ENCODE assay signal across 24 mouse cellular contexts in genomic region chr4:49676071-49676470, GRCm38 (mm10). TPM values are rescaled to one million over a fixed set of nuclear protein-coding genes. Genes with fewer than 3 reads are reported as not detected.
DNase-seq lines count a peak whose midpoint lies in the region; ATAC-seq and TF ChIP-seq lines count a peak whose summit lies in the region.
"Had no signal": no experiment of that assay in that cellular context is flagged by ENCODE, and none has a peak within 500 bp of the region (broad histone marks: within the 10 kb centered on the region; RNA-seq: fewer than 3 reads in every experiment).

No protein-coding gene starts in this region.

- no peak for TF ChIP-seq CTCF in lung, adult 2 months (IDR thresholded peaks at IDR 0.05; ENCODE audit: insufficient read depth, low read length)
- no peak for TF ChIP-seq CTCF in lung, postnatal 0 days (IDR thresholded peaks at IDR 0.05)

- TF ChIP-seq EP300 in lung, postnatal 0 days (IDR thresholded peaks at IDR 0.05) = peak; percentile 92

- H3K4me1 ChIP-seq in lung, adult 2 months (ENCODE audit: control insufficient read depth, insufficient read depth, low read length) = peaks cover 7% of the 10 kb centered on the region
- H3K4me1 ChIP-seq in lung, postnatal 0 days (ENCODE audit: insufficient read depth, low read depth, low read length) = no peaks in the 10 kb centered on the region
- no peaks in the 10 kb centered on the region for H3K4me1 ChIP-seq in forebrain, embryonic 13.5 days
- H3K4me1 ChIP-seq: embryonic facial prominence, embryonic 10.5 days; forebrain, embryonic 15.5 days had no signal

- no peak overlapping the region for H3K4me2 ChIP-seq in lung, postnatal 0 days (replicated peaks; ENCODE audit: low read depth, low read length)
- no peak overlapping the region for H3K4me2 ChIP-seq in forebrain, embryonic 13.5 days
- H3K4me2 ChIP-seq: forebrain, embryonic 15.5 days; heart, embryonic 13.5 days had no signal

- DNase-seq in NIH3T3 (ENCODE audit: low read depth) = peak; percentile 8
- DNase-seq in lung, adult 2 months = peak; percentile 52
- DNase-seq in lung, postnatal 0 days (ENCODE audit: low spot score) = peak; percentile 87
- DNase-seq in lung, postnatal 36 days = peak; percentile 84
- no peak for DNase-seq in MN1 (ENCODE audit: low spot score)
- no peak for DNase-seq in thymus, postnatal 14 days
- DNase-seq in layer of hippocampus, postnatal 36 days = no peak
- DNase-seq: adrenal gland, adult 2 months; adrenal gland, postnatal 25 days; cerebellum, adult 18-20 months; cerebellum, adult 9-11 months; cerebellum, postnatal 36 days; heart, adult 2 months; heart, postnatal 36 days had no signal

- peak overlapping the region; percentile 62 for H3K27ac ChIP-seq in lung, postnatal 0 days (ENCODE audit: low read length)
- H3K27ac ChIP-seq in forebrain, embryonic 13.5 days = no peak overlapping the region
- H3K27ac ChIP-seq: embryonic facial prominence, embryonic 10.5 days; forebrain, embryonic 15.5 days; heart, adult 2 months; heart, embryonic 13.5 days had no signal

- 54% methylated on average over 6 of the region's 6 CpGs for WGBS in lung, adult 2 months
- WGBS in lung, postnatal 0 days = 46% methylated on average over 6 of the region's 6 CpGs
- 93% methylated on average over 6 of the region's 6 CpGs for WGBS in forebrain, embryonic 13.5 days

- no peak overlapping the region for H3K4me3 ChIP-seq in lung, adult 2 months (replicated peaks; ENCODE audit: extremely low read depth, low read depth, low read length)
- H3K4me3 ChIP-seq in lung, postnatal 0 days (ENCODE audit: low read depth, low read length) = no peak overlapping the region
- H3K4me3 ChIP-seq in forebrain, embryonic 13.5 days = no peak overlapping the region
- H3K4me3 ChIP-seq: embryonic facial prominence, embryonic 10.5 days; forebrain, embryonic 15.5 days; heart, adult 2 months; heart, embryonic 13.5 days had no signal

- H3K27me3 ChIP-seq in lung, postnatal 0 days (replicated peaks; ENCODE audit: insufficient read depth, low read length) = no peaks in the 10 kb centered on the region
- no peaks in the 10 kb centered on the region for H3K27me3 ChIP-seq in forebrain, embryonic 13.5 days
- H3K27me3 ChIP-seq: forebrain, embryonic 15.5 days; heart, embryonic 13.5 days had no signal

- peak; percentile 88 for ATAC-seq in lung, postnatal 0 days
- no peak for ATAC-seq in forebrain, embryonic 13.5 days
- ATAC-seq: forebrain, embryonic 15.5 days; hindbrain, embryonic 16.5 days had no signal

- no peaks in the 10 kb centered on the region for H3K9me3 ChIP-seq in lung, postnatal 0 days (ENCODE audit: low read length)
- H3K9me3 ChIP-seq in forebrain, embryonic 13.5 days (replicated peaks) = no peaks in the 10 kb centered on the region
- H3K9me3 ChIP-seq: embryonic facial prominence, embryonic 10.5 days; forebrain, embryonic 15.5 days; heart, embryonic 13.5 days had no signal

- TF ChIP-seq POLR2A in lung, adult 2 months (IDR thresholded peaks at IDR 0.05; ENCODE audit: borderline replicate concordance, extremely low read depth, low read depth, low read length) = no peak

- H3K36me3 ChIP-seq in lung, postnatal 0 days (ENCODE audit: insufficient read depth, low read length) = no peaks in the 10 kb centered on the region
- H3K36me3 ChIP-seq in forebrain, embryonic 13.5 days (ENCODE audit: poor library complexity, severe bottlenecking) = no peaks in the 10 kb centered on the region
- H3K36me3 ChIP-seq: embryonic facial prominence, embryonic 10.5 days; forebrain, embryonic 15.5 days; heart, embryonic 13.5 days had no signal

- H3K9ac ChIP-seq in lung, postnatal 0 days (replicated peaks; ENCODE audit: low read depth) = no peak overlapping the region
- H3K9ac ChIP-seq in forebrain, embryonic 13.5 days = no peak overlapping the region
- H3K9ac ChIP-seq: forebrain, embryonic 15.5 days; heart, embryonic 13.5 days had no signal

RNA-seq across cellular contexts. Expression of gene Ppp3r2, which starts 5.8 kb away (rescaled TPM):
- 0.03 TPM in 1 of 2 replicates, not detected in the other for polyA plus RNA-seq in lung, adult 2 months (2012; rRNA removed)
- polyA plus RNA-seq in lung, postnatal 0 days (2015; fragmentation: Nextera tagmentation; extraction: Ambion mirVana) = 0.11 and 0.20 TPM in 2 replicates
- under 1 TPM; 0.42 to 0.76 TPM for total RNA-seq in layer of hippocampus, postnatal 36 days (2021)
- 0.09 TPM in 1 of 2 replicates, not detected in the other for polyA plus RNA-seq in forebrain, embryonic 13.5 days (2015; fragmentation: Nextera tagmentation; extraction: Ambion mirVana)
- total RNA-seq: adrenal gland, adult 2 months; adrenal gland, postnatal 25 days; gastrocnemius, adult 8-10 months; heart, adult 2 months; heart, postnatal 36 days; MEL had no signal
- polyA plus RNA-seq: adrenal gland, adult 2 months; C2C12; embryonic facial prominence, embryonic 10.5 days; heart, adult 2 months; heart, postnatal 0 days; hindbrain, embryonic 11.5 days had no signal

RNA-seq across cellular contexts. Expression of gene Rnf20, which starts 44.3 kb away (rescaled TPM):
- polyA plus RNA-seq in lung, adult 2 months (2012; rRNA removed) = 19.7 and 25.5 TPM in 2 replicates
- 32.6 and 35.3 TPM in 2 replicates for polyA plus RNA-seq in lung, postnatal 0 days (2015; fragmentation: Nextera tagmentation; extraction: Ambion mirVana)
- 10 to 100 TPM; 74.1 to 88.7 TPM for total RNA-seq in layer of hippocampus, postnatal 36 days (2021)
- polyA plus RNA-seq in forebrain, embryonic 13.5 days (2015; fragmentation: Nextera tagmentation; extraction: Ambion mirVana) = 66.3 and 68.5 TPM in 2 replicates

Comparison
In these comparisons a context has a peak if more than half of its experiments do, and no peak if none do; other contexts are left out.
1. DNase-seq: peak in NIH3T3 (single experiment), lung, adult 2 months (single experiment), lung, postnatal 0 days (single experiment) and lung, postnatal 36 days (single experiment); none in MN1 (single experiment), thymus, postnatal 14 days (single experiment) and layer of hippocampus, postnatal 36 days (0 of 2).